Mouse (Mus musculus) MN1 (cell line): ENCODE measurements around the gene Cog7.
A peak's percentile ranks its signal among the peaks of the same experiment; 100 is the strongest.

Source experiments
- DNase-seq: peaks from one replicate; pipeline ENCODE4 v3.0.0-alpha.2; 2016; ENCODE audit warnings: low spot score

The Cog7 gene

GRCm38 (mm10) chr7:121981307-121981871 is at the start of gene Cog7:
TSS of gene Cog7 (minus strand) at chr7:121981711.
- peak; percentile 96 for DNase-seq

GRCm38 (mm10) chr7:122022131-122022530 is 40.6 kb upstream of the Cog7 start:
- no peak for DNase-seq

GRCm38 (mm10) chr7:122020667-122021354 is 39.3 kb upstream of the Cog7 start, which contains the start of gene Gga2:
TSS of gene Gga2 (minus strand) at chr7:122021222.
- DNase-seq = peak; percentile 88

- DNase-seq = no peak
Measured at GRCm38 (mm10) chr7:122020273-122020666, 38.8 kb upstream of the Cog7 start.

GRCm38 (mm10) chr7:122018978-122019377 is 37.5 kb upstream of the Cog7 start:
- DNase-seq = no peak

- DNase-seq = no peak
Measured at GRCm38 (mm10) chr7:122018247-122018646, 36.7 kb upstream of the Cog7 start.

- peak; percentile 28 for DNase-seq
Measured at GRCm38 (mm10) chr7:122015734-122016133, 34.2 kb upstream of the Cog7 start.

- DNase-seq = peak; percentile 51
Measured at GRCm38 (mm10) chr7:122015105-122015504, 33.6 kb upstream of the Cog7 start.

GRCm38 (mm10) chr7:122012949-122013348 is 31.4 kb upstream of the Cog7 start:
- DNase-seq = no peak

GRCm38 (mm10) chr7:122012370-122012769 is 30.9 kb upstream of the Cog7 start:
- no peak for DNase-seq

- no peak for DNase-seq
Measured at GRCm38 (mm10) chr7:122000396-122000795, 18.9 kb upstream of the Cog7 start.

GRCm38 (mm10) chr7:121995961-121996360 is 14.4 kb upstream of the Cog7 start:
- DNase-seq = no peak

GRCm38 (mm10) chr7:121975031-121975430 is 6.5 kb downstream of the Cog7 start:
- DNase-seq = peak; percentile 69

- DNase-seq = no peak
Measured at GRCm38 (mm10) chr7:121971698-121972097, 9.8 kb downstream of the Cog7 start.

- no peak for DNase-seq
Measured at GRCm38 (mm10) chr7:121970250-121970649, 11.3 kb downstream of the Cog7 start.

- DNase-seq = no peak
Measured at GRCm38 (mm10) chr7:121968816-121969215, 12.7 kb downstream of the Cog7 start.

GRCm38 (mm10) chr7:121968242-121968641 is 13.3 kb downstream of the Cog7 start:
- no peak for DNase-seq

- DNase-seq = no peak
Measured at GRCm38 (mm10) chr7:121966169-121966568, 15.3 kb downstream of the Cog7 start.

- DNase-seq = peak; percentile 74
Measured at GRCm38 (mm10) chr7:121963883-121964398, 17.6 kb downstream of the Cog7 start.

GRCm38 (mm10) chr7:121962571-121962959 is 18.9 kb downstream of the Cog7 start:
- no peak for DNase-seq

GRCm38 (mm10) chr7:121961913-121962570 is 19.5 kb downstream of the Cog7 start:
- DNase-seq = no peak

- DNase-seq = no peak
Measured at GRCm38 (mm10) chr7:121955802-121956201, 25.7 kb downstream of the Cog7 start.
